Mouse (Mus musculus) thymus, adult 2 months (tissue): ENCODE measurements at regions not wholly inside any gene's neighbourhood (a gene's known extent, or its start where the extent isn't known, plus 50 kb on each side); places are given as distances from the start of the nearest gene placed in this dataset.

Source experiments
- CTCF ChIP-seq: fragments of 200-500 bp; IDR thresholded peaks from 2 replicates; pipeline ENCODE4 v1.5.1; 2012; ENCODE audit warnings: mild to moderate bottlenecking, control low read depth, low read length, moderate library complexity, borderline replicate concordance; ENCODE audit not compliant: control insufficient read depth, poor library complexity, insufficient read depth; ENCODE audit errors: extremely low read depth
- POLR2A ChIP-seq: fragments of 200-500 bp; IDR thresholded peaks from 2 replicates; pipeline ENCODE4 v1.6.1; 2012; ENCODE audit warnings: mild to moderate bottlenecking, low read length, control low read depth, moderate library complexity; ENCODE audit not compliant: control insufficient read depth, poor library complexity, insufficient read depth; ENCODE audit errors: extremely low read depth

DNA sequence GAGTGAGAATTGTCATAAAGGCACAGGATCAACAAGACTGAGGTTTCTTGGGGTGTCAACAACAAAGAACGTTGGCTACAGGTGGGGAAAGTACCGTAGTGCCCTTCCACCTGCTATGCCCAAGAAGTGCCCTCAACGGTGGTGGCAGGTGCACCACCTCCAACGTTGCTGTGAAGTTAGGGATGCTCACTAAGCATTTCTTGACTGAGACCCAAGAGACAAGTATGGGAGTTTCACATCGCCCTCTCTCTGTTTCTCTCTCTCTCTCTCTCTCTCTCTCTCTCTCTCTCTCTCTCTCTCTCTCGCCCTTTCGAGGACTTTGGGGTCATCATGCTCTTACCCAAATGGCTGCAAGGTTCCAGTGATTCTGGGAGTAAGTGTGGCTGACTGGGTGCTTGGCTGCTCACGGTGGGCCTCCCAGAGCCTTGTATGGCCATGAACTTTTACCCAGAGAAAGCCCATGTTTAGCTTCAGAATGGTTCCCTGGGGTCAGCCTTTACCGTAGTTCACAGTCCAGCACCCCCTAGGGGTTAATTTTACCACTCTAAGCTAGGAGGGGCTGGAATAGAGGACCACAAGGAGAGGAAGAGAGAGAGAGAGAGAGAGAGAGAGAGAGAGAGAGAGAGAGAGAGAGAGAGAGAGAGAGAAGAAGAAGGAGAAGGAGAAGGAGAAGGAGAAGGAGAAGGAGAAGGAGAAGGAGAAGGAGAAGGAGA lies 113.2 kb upstream of the Ccnd2 start:
- no peak for TF ChIP-seq POLR2A
- TF ChIP-seq CTCF: no peak
